Mouse (Mus musculus) MEL (cell line): Measurements from ENCODE around the gene Hsd11b2. TPM values are rescaled to one million over a fixed set of nuclear protein-coding genes. Genes with fewer than 3 reads are reported as not detected.

ENCODE experiments used
- DNase-seq: peaks from one replicate; pipeline ENCODE4 v3.0.0; 2011; ENCODE audit warnings: low read depth, low spot score
- H3K27ac ChIP-seq: 2 replicates; pipeline ENCODE4 v1.5.1; 2012; ENCODE audit warnings: low read depth, mild to moderate bottlenecking, control low read depth, low read length, moderate library complexity; ENCODE audit not compliant: control insufficient read depth
- H3K27me3 ChIP-seq, 2 experiments: fragments of 150-350 bp in 1 of 2; sonication (generic) in 1 of 2; 2 replicates each; pipeline ENCODE4 v1.6.1; 2012; ENCODE audit warnings: low read length in 2 of 2, mild to moderate bottlenecking in 2 of 2, improper control_type of control experiment in 1 of 2, moderate library complexity in 1 of 2; ENCODE audit not compliant: insufficient read depth in 2 of 2, control insufficient read depth in 1 of 2
- H3K36me3 ChIP-seq, 2 experiments: 2 replicates each; pipeline ENCODE4 v1.6.1; 2012 to 2014; ENCODE audit warnings: low read length in 2 of 2, improper control_type of control experiment in 1 of 2, inconsistent platforms in 1 of 2, mild to moderate bottlenecking in 1 of 2; ENCODE audit not compliant: insufficient read depth in 2 of 2, control insufficient read depth in 1 of 2
- H3K4me1 ChIP-seq, 2 experiments: fragments of 150-350 bp in 1 of 2; sonication (generic) in 1 of 2; 2 replicates each; pipeline ENCODE4 v1.6.1; 2012; ENCODE audit warnings: low read length in 2 of 2, improper control_type of control experiment in 1 of 2, mild to moderate bottlenecking in 1 of 2; ENCODE audit not compliant: insufficient read depth in 2 of 2, control insufficient read depth in 1 of 2
- H3K4me3 ChIP-seq, 2 experiments: fragments of 150-350 bp in 1 of 2; sonication (generic) in 1 of 2; 2 replicates each; pipeline ENCODE4 v1.5.1; 2012; ENCODE audit warnings: low read depth in 2 of 2, low read length in 2 of 2, mild to moderate bottlenecking in 2 of 2, moderate library complexity in 2 of 2, control low read depth in 1 of 2, improper control_type of control experiment in 1 of 2; ENCODE audit not compliant: control insufficient read depth in 1 of 2, insufficient read depth in 1 of 2
- H3K79me2 ChIP-seq: 2 replicates; pipeline ENCODE4 v1.6.1; 2012; ENCODE audit warnings: mild to moderate bottlenecking, low read length, moderate library complexity; ENCODE audit not compliant: control insufficient read depth, poor library complexity, insufficient read depth
- H3K9ac ChIP-seq: 2 replicates; pipeline ENCODE4 v1.6.1; 2012; ENCODE audit warnings: low read depth, mild to moderate bottlenecking, control low read depth, low read length, moderate library complexity; ENCODE audit not compliant: control insufficient read depth, poor library complexity, severe bottlenecking
- H3K9me3 ChIP-seq: fragments of 150-350 bp; sonication (generic); replicated peaks from 2 replicates; pipeline ENCODE4 v1.6.1; 2012; ENCODE audit warnings: mild to moderate bottlenecking, low read length, improper control_type of control experiment, moderate library complexity; ENCODE audit not compliant: insufficient read depth
- BHLHE40 ChIP-seq: IDR thresholded peaks from 2 replicates; pipeline ENCODE4 v1.6.1; 2012; ENCODE audit warnings: low read depth, mild to moderate bottlenecking, inconsistent platforms, low read length, improper control_type of control experiment, borderline replicate concordance
- CHD1 ChIP-seq: IDR thresholded peaks from 2 replicates; pipeline ENCODE4 v1.6.1; 2012; ENCODE audit warnings: low read depth, mild to moderate bottlenecking, inconsistent platforms, low read length, improper control_type of control experiment
- CHD2 ChIP-seq: IDR thresholded peaks from 2 replicates; pipeline ENCODE4 v1.6.1; 2011; ENCODE audit warnings: low read length, improper control_type of control experiment
- CTCF ChIP-seq, 3 experiments: IDR thresholded peaks in 2 of 3; conservative IDR thresholded peaks in 1 of 3; 2 replicates each; pipeline ENCODE4 v1.5.1; 2011 to 2012; ENCODE audit warnings: low read length in 3 of 3, low read depth in 2 of 3, mild to moderate bottlenecking in 2 of 3, improper control_type of control experiment in 1 of 3, inconsistent platforms in 1 of 3, mixed read lengths in 1 of 3, moderate library complexity in 1 of 3; ENCODE audit not compliant: control insufficient read depth in 1 of 3, insufficient read depth in 1 of 3, poor library complexity in 1 of 3, severe bottlenecking in 1 of 3
- ELF1 ChIP-seq: IDR thresholded peaks from 2 replicates; pipeline ENCODE4 v1.6.1; 2014; ENCODE audit warnings: low read depth, mild to moderate bottlenecking, inconsistent platforms, low read length, improper control_type of control experiment, moderate library complexity
- EP300 ChIP-seq, 2 experiments: IDR thresholded peaks; 2 replicates each; pipeline ENCODE4 v1.6.1; 2011; ENCODE audit warnings: improper control_type of control experiment in 2 of 2, low read length in 2 of 2, low read depth in 1 of 2, mild to moderate bottlenecking in 1 of 2
- ETS1 ChIP-seq: IDR thresholded peaks from 2 replicates; pipeline ENCODE4 v1.6.1; 2012; ENCODE audit warnings: low read depth, mild to moderate bottlenecking, inconsistent platforms, low read length, improper control_type of control experiment, moderate library complexity
- GATA1 ChIP-seq: IDR thresholded peaks from 2 replicates; pipeline ENCODE4 v1.6.1; 2011; ENCODE audit warnings: low read depth, low read length, improper control_type of control experiment
- JUND ChIP-seq: IDR thresholded peaks from 2 replicates; pipeline ENCODE4 v1.6.1; 2011; ENCODE audit warnings: low read depth, mild to moderate bottlenecking, improper control_type of control experiment, low read length
- MAFK ChIP-seq: IDR thresholded peaks from 2 replicates; pipeline ENCODE4 v1.6.1; 2011; ENCODE audit warnings: low read depth, mild to moderate bottlenecking, low read length, improper control_type of control experiment, borderline replicate concordance
- MAX ChIP-seq: IDR thresholded peaks from 2 replicates; pipeline ENCODE4 v1.6.1; 2011; ENCODE audit warnings: low read length, improper control_type of control experiment
- MAZ ChIP-seq: IDR thresholded peaks from 2 replicates; pipeline ENCODE4 v1.6.1; 2012; ENCODE audit warnings: low read depth, mild to moderate bottlenecking, inconsistent platforms, low read length, improper control_type of control experiment
- MXI1 ChIP-seq: IDR thresholded peaks from 2 replicates; pipeline ENCODE4 v1.6.1; 2011; ENCODE audit warnings: mild to moderate bottlenecking, low read depth, low read length, improper control_type of control experiment
- MYB ChIP-seq: IDR thresholded peaks from 2 replicates; pipeline ENCODE4 v1.6.1; 2011; ENCODE audit warnings: mild to moderate bottlenecking, low read depth, low read length, improper control_type of control experiment
- MYC ChIP-seq: IDR thresholded peaks from 2 replicates; pipeline ENCODE4 v1.6.1; 2011; ENCODE audit warnings: low read depth, mild to moderate bottlenecking, low read length, improper control_type of control experiment, moderate library complexity
- NRF1 ChIP-seq: IDR thresholded peaks from 2 replicates; pipeline ENCODE4 v1.6.1; 2014; ENCODE audit warnings: low read depth, mild to moderate bottlenecking, inconsistent platforms, low read length, improper control_type of control experiment, moderate library complexity; ENCODE audit not compliant: poor library complexity, insufficient read depth, severe bottlenecking
- POLR2A ChIP-seq, 2 experiments: IDR thresholded peaks; 2 replicates each; pipeline ENCODE4 v1.6.1; 2011 to 2012; ENCODE audit warnings: low read length in 2 of 2, mild to moderate bottlenecking in 2 of 2, control low read depth in 1 of 2, improper control_type of control experiment in 1 of 2, low read depth in 1 of 2, moderate library complexity in 1 of 2; ENCODE audit not compliant: control insufficient read depth in 1 of 2, insufficient read depth in 1 of 2, poor library complexity in 1 of 2
- POLR2AphosphoS2 ChIP-seq: IDR thresholded peaks from 2 replicates; pipeline ENCODE4 v1.6.1; 2011; ENCODE audit warnings: low read length, improper control_type of control experiment
- POLR2AphosphoS5 ChIP-seq: IDR thresholded peaks from 2 replicates; pipeline ENCODE4 v1.6.1; 2012; ENCODE audit warnings: low read depth, borderline replicate concordance, mild to moderate bottlenecking, inconsistent platforms, low read length, moderate library complexity, mixed read lengths
- RAD21 ChIP-seq: IDR thresholded peaks from 2 replicates; pipeline ENCODE4 v1.6.1; 2011; ENCODE audit warnings: mild to moderate bottlenecking, low read depth, low read length, improper control_type of control experiment
- TAL1 ChIP-seq: IDR thresholded peaks from 2 replicates; pipeline ENCODE4 v1.6.1; 2012; ENCODE audit warnings: mild to moderate bottlenecking, inconsistent platforms, low read length, moderate library complexity, mixed read lengths
- TCF12 ChIP-seq: IDR thresholded peaks from 2 replicates; pipeline ENCODE4 v1.6.1; 2014; ENCODE audit warnings: low read depth, mild to moderate bottlenecking, inconsistent platforms, low read length, improper control_type of control experiment, moderate library complexity
- UBTF ChIP-seq: IDR thresholded peaks from 2 replicates; pipeline ENCODE4 v1.6.1; 2012; ENCODE audit warnings: low read depth, mild to moderate bottlenecking, inconsistent platforms, low read length, improper control_type of control experiment, moderate library complexity, borderline replicate concordance; ENCODE audit not compliant: insufficient read depth
- USF2 ChIP-seq, 2 experiments: IDR thresholded peaks; 2 replicates each; pipeline ENCODE4 v1.6.1; 2011 to 2012; ENCODE audit warnings: improper control_type of control experiment in 2 of 2, low read length in 2 of 2, borderline replicate concordance in 1 of 2, inconsistent platforms in 1 of 2, low read depth in 1 of 2, mild to moderate bottlenecking in 1 of 2; ENCODE audit not compliant: insufficient read depth in 1 of 2
- ZC3H11A ChIP-seq: IDR thresholded peaks from 2 replicates; pipeline ENCODE4 v1.6.1; 2012; ENCODE audit warnings: low read depth, mild to moderate bottlenecking, inconsistent platforms, low read length, improper control_type of control experiment
- ZKSCAN1 ChIP-seq: IDR thresholded peaks from 2 replicates; pipeline ENCODE4 v1.6.1; 2012; ENCODE audit warnings: low read depth, mild to moderate bottlenecking, inconsistent platforms, low read length, improper control_type of control experiment, moderate library complexity
- ZNF384 ChIP-seq: IDR thresholded peaks from 2 replicates; pipeline ENCODE4 v1.6.1; 2012; ENCODE audit warnings: low read depth, mild to moderate bottlenecking, inconsistent platforms, low read length, improper control_type of control experiment
- polyA plus RNA-seq, 2 experiments: library from polyadenylated mRNA; stranded (reverse) in 1 of 2; unstranded in 1 of 2; fragments of >175 nt in 1 of 2; fragments of >200 nt in 1 of 2; gene quantifications; 2 replicates each; pipeline versions ENCODE4 v1.2.1 to v1.2.4; 2012; ENCODE audit warnings: low replicate concordance in 2 of 2, low read depth in 1 of 2; ENCODE audit not compliant: insufficient read length in 2 of 2, insufficient read depth in 1 of 2, missing spikeins in 1 of 2
- total RNA-seq: library from RNA; depleted of rRNA; stranded (reverse); fragments of 300-350 nt; gene quantifications from 2 replicates; pipeline ENCODE4 v1.2.3, GENCODE M21; 2012

The Hsd11b2 gene
- total and polyA plus RNA-seq, 3 experiments = 0.27 to 2.1 TPM; not detected in 1

- H3K27me3 ChIP-seq = no peaks in the 10 kb centered on the region
These were observed 43.3 kb upstream of the Hsd11b2 start for GRCm38 (mm10) chr8:105475254-105475653.

GRCm38 (mm10) chr8:105475742-105476141, 42.8 kb upstream of the Hsd11b2 start:
- Histone ChIP-seq H3K27me3 (no peaks in the 10 kb centered on the region), H3K4me3 (no peak overlapping the region), H3K9me3 (no peaks in the 10 kb centered on the region), H3K79me2 (no peaks in the 10 kb centered on the region), H3K36me3 (no peaks in the 10 kb centered on the region), H3K4me1 (no peaks in the 10 kb centered on the region), H3K27ac (no peak overlapping the region), H3K9ac (no peak overlapping the region)
- TF ChIP-seq CHD2 (no peak), USF2 (IDR thresholded peaks at IDR 0.05; ENCODE audit: borderline replicate concordance in 1 of 2, insufficient read depth in 1 of 2, low read depth in 1 of 2, low read length in 2 of 2) (no peak), JUND (no peak), MAFK (no peak), MAZ (no peak), UBTF (no peak), ELF1 (no peak), CTCF (IDR thresholded peaks at IDR 0.05 in 2 of 3, conservative IDR thresholded peaks at IDR 0.05 in 1 of 3; ENCODE audit: control insufficient read depth in 1 of 3, insufficient read depth in 1 of 3, low read depth in 2 of 3, low read length in 3 of 3, poor library complexity in 1 of 3, severe bottlenecking in 1 of 3) (no peak), ZC3H11A (no peak), NRF1 (no peak), ETS1 (no peak)
- DNase-seq = no peak

More at GRCm38 (mm10) chr8:105475254-105475653, 43.3 kb upstream of the Hsd11b2 start:
- Histone ChIP-seq H3K9me3 (no peaks in the 10 kb centered on the region), H3K4me1 (no peaks in the 10 kb centered on the region), H3K27ac (no peak overlapping the region), H3K9ac (no peak overlapping the region), H3K79me2 (no peaks in the 10 kb centered on the region), H3K36me3 (no peaks in the 10 kb centered on the region), H3K4me3 (no peak overlapping the region)
- TF ChIP-seq ZKSCAN1 = no peak
- no peak for TF ChIP-seq GATA1
- no peak for TF ChIP-seq POLR2AphosphoS5
- no peak for TF ChIP-seq POLR2AphosphoS2
- no peak for TF ChIP-seq CHD2
- TF ChIP-seq UBTF = no peak
- TF ChIP-seq TAL1 = no peak
- no peak for TF ChIP-seq TCF12
- no peak for TF ChIP-seq MYB
- TF ChIP-seq MXI1 = no peak
- no peak for TF ChIP-seq RAD21
- no peak for TF ChIP-seq BHLHE40
- TF ChIP-seq JUND = no peak
- no peak for TF ChIP-seq MYC
- no peak for TF ChIP-seq POLR2A (IDR thresholded peaks at IDR 0.05; ENCODE audit: control insufficient read depth in 1 of 2, insufficient read depth in 1 of 2, low read depth in 1 of 2, low read length in 2 of 2, poor library complexity in 1 of 2)
- no peak for TF ChIP-seq ZNF384
- TF ChIP-seq CHD1 = no peak
- no peak for TF ChIP-seq MAX
- TF ChIP-seq EP300 (IDR thresholded peaks at IDR 0.05; ENCODE audit: low read depth in 1 of 2, low read length in 2 of 2) = no peak
- no peak for DNase-seq
